In the genomic region with DNA sequence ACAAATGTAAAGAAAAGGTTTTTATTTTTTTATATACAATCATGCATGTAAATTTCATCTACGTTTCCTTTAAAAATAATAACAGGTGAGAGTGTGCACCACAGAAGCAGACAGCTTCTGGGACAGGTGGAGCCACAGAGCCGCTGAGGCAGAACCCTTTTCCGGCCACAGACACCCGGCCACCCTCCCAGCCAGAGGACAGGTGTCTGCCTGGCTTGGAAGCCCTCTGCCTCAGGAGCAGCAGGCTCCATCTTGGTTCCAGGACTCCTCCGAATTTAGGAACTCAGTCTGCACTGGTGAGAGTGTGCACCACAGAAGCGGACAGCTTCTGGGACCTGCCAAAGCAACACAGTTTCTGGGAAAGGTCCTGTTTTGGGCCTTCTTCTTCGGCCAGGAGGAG, we compare ENCODE assay signal across 24 mouse cellular contexts.
DNase-seq lines count a peak whose midpoint lies in the region; ATAC-seq and TF ChIP-seq lines count a peak whose summit lies in the region.
"Had no signal": no experiment of that assay in that cellular context is flagged by ENCODE, and none has a peak within 500 bp of the region (broad histone marks: within the 10 kb centered on the region; RNA-seq: fewer than 3 reads in every experiment).

No protein-coding gene starts in this region.

- no peak for TF ChIP-seq CTCF in cerebellum, adult 2 months (IDR thresholded peaks at IDR 0.05; ENCODE audit: borderline replicate concordance, insufficient read depth, low read depth, low read length)
- TF ChIP-seq CTCF in hindbrain, postnatal 0 days (IDR thresholded peaks at IDR 0.05; ENCODE audit: low read depth), result no peak
- no peak for TF ChIP-seq CTCF in stomach, postnatal 0 days (IDR thresholded peaks at IDR 0.05; ENCODE audit: low read depth)

- no peaks in the 10 kb centered on the region for H3K36me3 ChIP-seq in hindbrain, postnatal 0 days (ENCODE audit: insufficient read depth, low read length)
- no peaks in the 10 kb centered on the region for H3K36me3 ChIP-seq in stomach, postnatal 0 days (ENCODE audit: control insufficient read depth, insufficient read depth, low read length)
- H3K36me3 ChIP-seq: embryonic facial prominence, embryonic 10.5 days; embryonic facial prominence, embryonic 13.5 days; forebrain, embryonic 12.5 days; forebrain, embryonic 15.5 days; heart, embryonic 10.5 days; heart, embryonic 13.5 days had no signal

- H3K9me3 ChIP-seq in hindbrain, postnatal 0 days (ENCODE audit: low read length), result no peaks in the 10 kb centered on the region
- no peaks in the 10 kb centered on the region for H3K9me3 ChIP-seq in stomach, postnatal 0 days (ENCODE audit: control insufficient read depth, low read length)
- H3K9me3 ChIP-seq: embryonic facial prominence, embryonic 10.5 days; embryonic facial prominence, embryonic 13.5 days; forebrain, embryonic 12.5 days; forebrain, embryonic 15.5 days; heart, embryonic 10.5 days; heart, embryonic 13.5 days had no signal

- no peaks in the 10 kb centered on the region for H3K27me3 ChIP-seq in cerebellum, adult 2 months (ENCODE audit: control insufficient read depth, insufficient read depth, low read length)
- no peaks in the 10 kb centered on the region for H3K27me3 ChIP-seq in hindbrain, postnatal 0 days (ENCODE audit: insufficient read depth, low read length)
- no peaks in the 10 kb centered on the region for H3K27me3 ChIP-seq in stomach, postnatal 0 days (ENCODE audit: control insufficient read depth, insufficient read depth, low read length)
- H3K27me3 ChIP-seq: embryonic facial prominence, embryonic 13.5 days; forebrain, embryonic 12.5 days; forebrain, embryonic 15.5 days; heart, embryonic 13.5 days had no signal

- DNase-seq in cerebellum, adult 2 months, result peak in 1 of 2 experiments; percentile 31
- DNase-seq in cerebellum, adult 11 months, result no peak
- DNase-seq in A20 (ENCODE audit: low read depth, low spot score), result peak; percentile 74
- DNase-seq in brain, adult 2 months (ENCODE audit: low read depth, low spot score), result peak; percentile 67
- no peak for DNase-seq in hindbrain, postnatal 0 days (ENCODE audit: low spot score)
- no peak for DNase-seq in stomach, postnatal 0 days (ENCODE audit: low spot score)
- DNase-seq: adrenal gland, adult 8-10 months; adrenal gland, postnatal 25 days; embryo, embryonic 11 days; gastrocnemius, postnatal 36 days; heart, adult 2 months; heart, postnatal 14 days; heart, postnatal 4 days; kidney, adult 2 months had no signal

- no peak for TF ChIP-seq EP300 in stomach, postnatal 0 days (optimal IDR thresholded peaks at IDR 0.05)

- no peak for ATAC-seq in hindbrain, postnatal 0 days
- ATAC-seq in stomach, postnatal 0 days (ENCODE audit: low FRiP score, low TSS enrichment), result no peak
- ATAC-seq: activated CD4-positive, CD25-positive, alpha-beta regulatory T cell, adult 4 months; forebrain, embryonic 15.5 days; intestine, postnatal 0 days had no signal

- H3K4me3 ChIP-seq in cerebellum, adult 2 months (replicated peaks; ENCODE audit: insufficient read depth, low read depth, low read length), result no peak overlapping the region
- no peak overlapping the region for H3K4me3 ChIP-seq in hindbrain, postnatal 0 days (ENCODE audit: low read length)
- H3K4me3 ChIP-seq in stomach, postnatal 0 days (ENCODE audit: low read depth, low read length), result no peak overlapping the region
- H3K4me3 ChIP-seq: embryonic facial prominence, embryonic 10.5 days; embryonic facial prominence, embryonic 13.5 days; erythroblast, embryonic 14.5 days; forebrain, embryonic 12.5 days; forebrain, embryonic 15.5 days; heart, adult 2 months; heart, embryonic 10.5 days; heart, embryonic 13.5 days had no signal

- no peak overlapping the region for H3K4me2 ChIP-seq in hindbrain, postnatal 0 days (ENCODE audit: low read depth, low read length)
- no peak overlapping the region for H3K4me2 ChIP-seq in stomach, postnatal 0 days (replicated peaks; ENCODE audit: low read depth)
- H3K4me2 ChIP-seq: embryonic facial prominence, embryonic 13.5 days; forebrain, embryonic 12.5 days; forebrain, embryonic 15.5 days; heart, embryonic 13.5 days; hindbrain, embryonic 14.5 days had no signal

- WGBS in cerebellum, adult 2 months, result 33% methylated on average over 7 of the region's 7 CpGs
- WGBS in hindbrain, postnatal 0 days, result 88% methylated on average over 7 of the region's 7 CpGs
- 88% methylated on average over 7 of the region's 7 CpGs for WGBS in stomach, postnatal 0 days

- H3K9ac ChIP-seq in hindbrain, postnatal 0 days (replicated peaks; ENCODE audit: low read length), result no peak overlapping the region
- no peak overlapping the region for H3K9ac ChIP-seq in stomach, postnatal 0 days (ENCODE audit: low read length)
- H3K9ac ChIP-seq: embryonic facial prominence, embryonic 13.5 days; forebrain, embryonic 12.5 days; forebrain, embryonic 15.5 days; heart, embryonic 13.5 days; hindbrain, embryonic 14.5 days had no signal

- H3K4me1 ChIP-seq in cerebellum, adult 2 months (ENCODE audit: control insufficient read depth, insufficient read depth, low read length), result 0 out of 2 replicates have a peak, but pooled peaks cover 2% of the 10 kb centered on the region
- H3K4me1 ChIP-seq in hindbrain, postnatal 0 days (ENCODE audit: insufficient read depth, low read length), result no peaks in the 10 kb centered on the region
- H3K4me1 ChIP-seq in stomach, postnatal 0 days (replicated peaks; ENCODE audit: control insufficient read depth, insufficient read depth), result no peaks in the 10 kb centered on the region
- H3K4me1 ChIP-seq: embryonic facial prominence, embryonic 10.5 days; embryonic facial prominence, embryonic 13.5 days; forebrain, embryonic 12.5 days; forebrain, embryonic 15.5 days; heart, embryonic 10.5 days; heart, embryonic 13.5 days had no signal

- TF ChIP-seq POLR2A in cerebellum, adult 2 months (IDR thresholded peaks at IDR 0.05; ENCODE audit: borderline replicate concordance, insufficient read depth, low read length), result no peak

- H3K27ac ChIP-seq in cerebellum, adult 2 months (ENCODE audit: insufficient read depth, low read length), result peak overlapping the region; percentile 59; the same call in 1 of the 2 replicates
- H3K27ac ChIP-seq in hindbrain, postnatal 0 days, result no peak overlapping the region
- no peak overlapping the region for H3K27ac ChIP-seq in stomach, postnatal 0 days (replicated peaks)
- H3K27ac ChIP-seq: embryonic facial prominence, embryonic 10.5 days; embryonic facial prominence, embryonic 13.5 days; forebrain, embryonic 12.5 days; forebrain, embryonic 15.5 days; heart, adult 2 months; heart, embryonic 10.5 days; heart, embryonic 13.5 days; hindbrain, embryonic 14.5 days had no signal

Comparison
In these comparisons a context has a peak if more than half of its experiments do, and no peak if none do; other contexts are left out.
1. DNase-seq: peak in A20 (single experiment) and brain, adult 2 months (single experiment); none in cerebellum, adult 11 months (single experiment), hindbrain, postnatal 0 days (single experiment) and stomach, postnatal 0 days (single experiment).